Mouse (Mus musculus) mouse embryonic stem cell (cell line): ENCODE measurements at regions not wholly inside any gene's neighbourhood (a gene's known extent, or its start where the extent isn't known, plus 50 kb on each side); places are given as distances from the start of the nearest gene placed in this dataset.

Experiments
- in situ Hi-C, 2 experiments: fragments of 300-500 bp; cut with MboI; formaldehyde crosslinking; loops; 1 replicate in 1 of 2; 3 replicates in 1 of 2; pipeline ENCODE4 v1.14.3; 2019 to 2020; ENCODE audit warnings: low sequenced_read_pairs in 2 of 2, low pct_unique_long_range_greater_than_20kb in 1 of 2, mixed read lengths in 1 of 2; ENCODE audit not compliant: unreplicated experiment in 1 of 2

DNA sequence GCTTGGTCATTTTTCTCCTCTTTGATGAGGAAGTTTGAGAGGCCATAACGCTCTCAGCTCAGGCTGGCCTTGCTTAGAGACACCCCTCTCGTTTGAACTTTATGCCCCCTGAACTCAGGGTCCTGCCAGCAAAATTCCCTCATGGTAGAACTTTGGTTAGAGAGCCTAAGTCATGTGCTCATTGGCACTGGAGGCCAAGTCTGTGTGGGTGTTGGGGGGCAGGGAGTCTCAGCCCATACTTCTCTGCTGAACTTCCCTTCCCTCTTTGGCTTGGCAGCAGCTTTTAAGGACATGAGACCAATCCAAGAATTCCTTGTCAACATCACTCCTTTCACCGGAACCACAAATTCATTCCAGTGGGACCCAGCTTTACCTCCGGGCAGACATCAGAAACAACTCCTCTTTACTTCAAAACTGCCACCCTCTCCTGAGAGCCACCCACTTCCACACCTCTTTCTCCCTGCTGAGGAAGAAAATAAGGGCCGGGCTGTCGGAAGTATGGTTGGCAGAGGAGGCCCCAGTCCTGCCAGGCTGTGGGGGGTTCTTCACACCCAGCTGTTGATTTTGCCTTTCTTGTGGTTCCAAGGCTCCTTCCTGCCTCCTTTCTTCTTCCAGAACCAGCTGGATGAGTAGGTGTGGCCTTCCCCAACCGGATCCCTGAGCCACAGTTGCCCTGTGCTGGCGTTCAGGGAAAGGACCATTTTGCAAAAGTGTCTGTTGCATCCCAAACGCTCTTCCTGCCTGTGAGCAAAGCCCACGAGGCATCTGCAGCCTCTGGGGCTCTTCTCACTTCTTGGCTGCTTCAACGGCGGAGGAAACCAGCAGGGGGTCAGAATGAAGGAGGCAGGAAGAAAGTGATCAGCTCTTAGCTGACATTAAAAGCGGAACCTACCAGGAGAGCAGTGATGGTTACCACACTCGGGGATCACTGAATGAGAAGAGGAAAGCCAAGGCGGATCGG lies 91.5 kb upstream of the Gadd45a start:
- in situ Hi-C loops: no loop called here

GRCm38 (mm10) chr6:67127727-67128126 lies 90.5 kb upstream of the Gadd45a start:
- in situ Hi-C loops: no loop called here

- in situ Hi-C loops: no loop called here
Measured at GRCm38 (mm10) chr6:67125715-67126312, 88.6 kb upstream of the Gadd45a start.

- in situ Hi-C loops: no loop called here
Measured at GRCm38 (mm10) chr6:67124089-67124488, 86.8 kb upstream of the Gadd45a start.

- in situ Hi-C loops: no loop called here
Measured at GRCm38 (mm10) chr6:67123071-67123470, 85.8 kb upstream of the Gadd45a start.

- in situ Hi-C loops: no loop called here
Measured at GRCm38 (mm10) chr6:67116306-67116705, 79.0 kb upstream of the Gadd45a start.

DNA sequence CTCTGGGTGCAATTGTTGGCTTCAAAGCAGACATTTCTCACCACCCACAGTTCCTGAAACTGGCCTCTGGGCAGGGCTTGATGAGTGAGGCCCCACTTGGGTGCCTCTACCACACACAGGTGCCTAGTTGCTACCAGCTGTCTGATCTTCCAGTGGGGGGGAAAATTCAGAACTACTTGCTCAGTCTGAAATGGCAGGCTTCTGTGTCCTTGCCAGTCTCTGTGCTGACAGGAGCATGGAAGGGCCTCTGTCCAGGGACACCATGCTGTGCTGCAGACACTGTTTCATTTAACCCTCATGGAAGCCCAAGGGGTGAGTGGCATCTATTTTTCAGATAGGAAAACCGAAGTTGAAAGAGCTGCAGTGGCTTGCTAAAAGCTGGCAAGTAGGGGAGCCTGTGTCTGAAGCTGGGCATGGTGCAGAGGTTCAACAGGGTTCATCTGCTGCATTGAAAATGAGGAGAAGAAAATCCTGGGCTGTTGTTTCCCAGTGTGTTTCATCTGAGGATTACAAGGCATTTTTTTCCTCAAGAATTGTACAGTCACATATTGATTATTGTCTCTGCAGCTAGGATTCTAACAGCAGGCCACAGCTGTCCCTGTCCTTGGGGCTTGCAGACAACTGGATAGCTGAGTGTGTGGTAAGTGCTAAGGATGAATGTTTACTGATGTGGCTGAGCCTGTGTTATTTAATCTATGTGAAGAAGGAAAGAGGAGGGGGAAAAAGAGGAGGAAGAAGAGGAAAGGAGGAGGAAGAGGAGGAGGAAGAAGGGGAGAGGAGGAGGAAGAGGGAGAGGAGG lies 78.4 kb upstream of the Gadd45a start:
- in situ Hi-C loops: no loop called here

DNA sequence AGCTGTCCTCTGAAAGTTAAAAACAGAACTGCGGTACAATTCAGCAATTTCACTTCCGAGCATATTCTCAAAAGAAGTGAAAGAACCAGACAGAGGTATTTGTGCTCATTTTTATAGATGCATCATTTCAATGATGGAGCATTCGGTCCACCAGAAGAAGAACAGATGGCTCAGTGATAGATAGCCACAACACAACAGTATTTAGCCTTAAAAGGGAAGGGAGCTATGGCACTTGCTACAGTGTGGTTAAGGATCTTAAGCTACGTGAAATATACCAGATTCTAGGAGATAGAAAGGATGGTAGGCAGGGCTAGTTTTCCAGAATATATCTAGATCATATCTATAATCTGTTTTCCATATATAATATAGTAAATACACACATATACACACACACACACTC lies 77.5 kb upstream of the Gadd45a start:
- in situ Hi-C loops: no loop called here

- in situ Hi-C loops: no loop called here
Measured at GRCm38 (mm10) chr6:67113686-67114278, 76.5 kb upstream of the Gadd45a start.

DNA sequence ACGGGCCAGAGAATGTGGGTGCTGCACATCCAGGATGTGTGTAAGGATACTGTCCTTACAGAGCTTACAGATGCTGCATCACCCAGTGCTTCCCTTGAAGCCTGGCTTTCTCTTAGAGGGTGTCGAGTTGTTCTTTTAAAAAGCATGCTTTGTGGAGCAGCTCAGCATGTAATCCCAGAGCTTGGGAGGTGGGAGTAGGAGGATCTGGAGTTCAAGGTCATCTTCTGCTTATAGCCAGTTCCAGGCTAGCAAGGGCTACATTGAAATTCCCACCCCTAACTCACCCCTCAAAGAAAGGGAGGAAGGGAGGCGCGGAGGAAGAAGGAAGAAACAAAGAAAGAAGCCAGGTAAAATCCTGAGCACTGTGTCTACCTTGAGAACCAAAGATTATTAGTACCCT lies 76.0 kb upstream of the Gadd45a start:
- in situ Hi-C loops: no loop called here

GRCm38 (mm10) chr6:67112311-67112710 lies 75.1 kb upstream of the Gadd45a start:
- in situ Hi-C loops: no loop called here

- in situ Hi-C loops: no loop called here
Measured at GRCm38 (mm10) chr6:67111581-67111980, 74.3 kb upstream of the Gadd45a start.

DNA sequence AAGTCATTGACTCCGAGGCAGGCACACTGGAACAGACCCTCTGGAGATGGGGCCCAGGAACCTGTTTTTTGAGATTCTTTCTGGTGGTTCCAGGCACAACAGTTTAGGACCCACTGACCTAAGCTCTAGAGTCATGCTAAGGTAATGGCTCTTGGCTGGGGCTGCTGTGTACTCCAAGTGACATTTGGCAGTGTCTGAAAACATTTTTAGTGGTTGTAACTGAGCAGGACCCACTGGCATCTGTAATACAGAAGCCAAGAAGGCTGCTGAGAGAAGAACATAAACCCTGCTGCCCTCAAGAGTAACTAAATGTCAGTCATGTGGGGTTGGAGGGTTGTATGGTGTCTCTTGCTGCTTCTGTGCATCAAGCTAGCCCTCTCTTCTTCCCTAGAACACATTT lies 73.1 kb upstream of the Gadd45a start:
- in situ Hi-C loops: no loop called here

DNA sequence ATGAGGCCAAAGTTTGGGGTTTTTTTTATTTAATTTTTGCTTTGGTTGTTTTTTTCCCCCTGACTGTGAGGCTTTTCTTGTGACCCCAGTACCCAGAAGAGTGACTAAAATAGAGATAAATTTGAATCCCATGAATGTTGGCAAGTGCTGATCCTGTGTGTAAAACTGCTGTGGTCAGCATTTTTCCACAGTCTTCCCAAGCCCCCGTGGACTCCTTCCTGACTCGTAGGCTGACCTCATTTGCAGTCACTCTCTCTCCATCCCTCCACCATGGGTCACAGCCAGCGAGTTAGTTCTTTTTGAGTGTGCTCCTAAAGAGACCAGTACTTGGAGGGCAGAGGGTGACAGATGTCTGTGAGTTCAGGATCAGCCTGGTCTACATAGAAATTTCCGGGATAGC lies 72.5 kb upstream of the Gadd45a start:
- in situ Hi-C loops: no loop called here

GRCm38 (mm10) chr6:67107517-67107916 lies 70.3 kb upstream of the Gadd45a start:
- in situ Hi-C loops: no loop called here

DNA sequence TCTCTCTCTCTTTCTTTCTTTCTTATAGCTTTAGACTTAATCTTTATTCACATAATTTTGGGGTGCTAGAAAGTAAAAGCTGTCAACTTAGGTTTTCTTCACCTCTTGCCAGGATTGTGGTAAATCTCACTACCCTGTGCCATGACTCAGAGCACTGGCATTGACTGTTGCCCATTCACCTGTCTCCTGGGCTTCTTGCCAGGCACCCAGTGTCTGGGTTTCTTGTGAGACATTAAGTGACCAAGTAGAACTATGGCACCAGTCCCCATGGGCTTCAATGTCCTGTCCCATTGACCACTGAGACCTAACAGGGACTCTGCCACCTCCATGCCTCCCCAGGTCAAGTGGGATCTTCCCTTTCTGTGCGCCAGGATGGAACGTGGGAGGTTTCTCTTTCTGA lies 69.2 kb upstream of the Gadd45a start:
- in situ Hi-C loops: no loop called here

DNA sequence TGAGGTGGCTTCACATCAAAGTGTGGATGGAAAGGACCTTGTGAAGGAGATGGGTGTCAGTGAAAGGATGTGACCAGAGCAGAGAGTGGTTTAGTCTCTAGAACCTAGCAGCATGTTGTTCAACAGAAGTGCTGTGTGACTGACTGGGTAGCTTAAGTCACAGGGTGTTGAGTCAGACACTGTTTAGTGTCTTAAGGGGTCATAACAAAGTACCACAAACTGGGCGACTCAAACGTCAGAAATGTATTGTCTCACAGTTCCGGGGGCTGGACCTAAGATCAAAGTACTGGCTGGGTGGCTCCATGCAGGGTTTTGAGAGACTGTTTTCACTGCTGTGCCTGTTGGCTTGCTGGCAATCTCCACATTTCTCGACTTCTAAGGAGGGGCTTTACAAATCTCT lies 68.1 kb upstream of the Gadd45a start:
- in situ Hi-C loops: no loop called here

- in situ Hi-C loops: no loop called here
Measured at GRCm38 (mm10) chr6:67104205-67104604, 66.9 kb upstream of the Gadd45a start.
